Mouse (Mus musculus) mouse embryonic stem cell (cell line): ENCODE measurements around the gene Gna11.

Experiments
- in situ Hi-C, 2 experiments: fragments of 300-500 bp; cut with MboI; formaldehyde crosslinking; loops; 1 replicate in 1 of 2; 3 replicates in 1 of 2; pipeline ENCODE4 v1.14.3; 2019 to 2020; ENCODE audit warnings: low sequenced_read_pairs in 2 of 2, low pct_unique_long_range_greater_than_20kb in 1 of 2, mixed read lengths in 1 of 2; ENCODE audit not compliant: unreplicated experiment in 1 of 2

Gene Gna11

GRCm38 (mm10) chr10:81548944-81549343 lies 4.0 kb upstream of the Gna11 start:
- in situ Hi-C loops: no loop called here

GRCm38 (mm10) chr10:81546788-81547571 lies 2.0 kb upstream of the Gna11 start:
- in situ Hi-C loops: no loop called here

GRCm38 (mm10) chr10:81546332-81546731 lies 1.3 kb upstream of the Gna11 start:
- in situ Hi-C loops: no loop called here

- in situ Hi-C loops: no loop called here
Measured at GRCm38 (mm10) chr10:81544296-81545160, 462 bp downstream of the Gna11 start.

- in situ Hi-C loops: no loop called here
Measured at GRCm38 (mm10) chr10:81543633-81544032, 1.4 kb downstream of the Gna11 start.

- in situ Hi-C loops: no loop called here
Measured at GRCm38 (mm10) chr10:81542727-81543460, 2.1 kb downstream of the Gna11 start.

GRCm38 (mm10) chr10:81541803-81542202 lies 3.2 kb downstream of the Gna11 start:
- in situ Hi-C loops: no loop called here

- in situ Hi-C loops: no loop called here
Measured at GRCm38 (mm10) chr10:81541363-81541762, 3.6 kb downstream of the Gna11 start.

GRCm38 (mm10) chr10:81538321-81539048 lies 6.5 kb downstream of the Gna11 start:
- in situ Hi-C loops: loop anchor here in 1 of 2 experiments (10.0 kb wide), 1 partner anchor 334 kb away; the partner anchor contains the start of gene Nmrk2

- in situ Hi-C loops: loop anchor here in 1 of 2 experiments (10.0 kb wide), 1 partner anchor 333 kb away; the partner anchor contains the start of gene Nmrk2
Measured at GRCm38 (mm10) chr10:81537429-81537828, 7.6 kb downstream of the Gna11 start.

GRCm38 (mm10) chr10:81536734-81537133 lies 8.3 kb downstream of the Gna11 start:
- in situ Hi-C loops: loop anchor here in 1 of 2 experiments (10.0 kb wide), 1 partner anchor 332 kb away; the partner anchor contains the start of gene Nmrk2

GRCm38 (mm10) chr10:81534826-81535225 lies 10.2 kb downstream of the Gna11 start:
- in situ Hi-C loops: loop anchor here in 1 of 2 experiments (10.0 kb wide), 1 partner anchor 330 kb away; the partner anchor contains the start of gene Nmrk2

GRCm38 (mm10) chr10:81526779-81527178 lies 18.2 kb downstream of the Gna11 start:
- in situ Hi-C loops: loop anchor here in 1 of 2 experiments (5.0 kb wide), 1 partner anchor 129 kb away; no protein-coding TSS in a partner anchor

- in situ Hi-C loops: loop anchor here in 1 of 2 experiments (5.0 kb wide), 1 partner anchor 128 kb away; no protein-coding TSS in a partner anchor
Measured at GRCm38 (mm10) chr10:81525017-81525694, 19.8 kb downstream of the Gna11 start.

GRCm38 (mm10) chr10:81524051-81524605 lies 20.9 kb downstream of the Gna11 start, which contains the start of gene Gna15:
Gna15 (minus strand) TSS chr10:81524225.
- in situ Hi-C loops: no loop called here

GRCm38 (mm10) chr10:81523570-81523969 lies 21.4 kb downstream of the Gna11 start:
- in situ Hi-C loops: no loop called here

- in situ Hi-C loops: no loop called here
Measured at GRCm38 (mm10) chr10:81523142-81523541, 21.8 kb downstream of the Gna11 start.
